Mouse (Mus musculus): ENCODE data around the gene Nat8. TPM values are rescaled to one million over a fixed set of nuclear protein-coding genes. Genes with fewer than 3 reads are reported as not detected.
"Not testable (repeated sequence)": the region's sequence is repeated elsewhere in the genome, so short reads cannot be mapped to it uniquely, and the experiment has no call there.

The Nat8 gene
- not detected in 2 replicates for polyA plus RNA-seq (2016; fragmentation: Nextera tagmentation; extraction: Ambion mirVana)

GRCm38 (mm10) chr6:85831796-85832321 is at the start of gene Nat8:
Nat8 (minus strand) TSS chr6:85832082.
- DNase-seq (ENCODE audit: low spot score): no peak
- Histone ChIP-seq H3K4me3 (no peak within 1 kb of the TSS), H3K4me1 (no peaks in the 10 kb centered on the region), H3K27me3 (replicated peaks; ENCODE audit: low read depth, poor library complexity, severe bottlenecking) (no peaks in the 10 kb centered on the region), H3K9me3 (no peaks in the 10 kb centered on the region), H3K36me3 (replicated peaks) (no peaks in the 10 kb centered on the region), H3K27ac (replicated peaks) (no peak within 1 kb of the TSS)
- 84% methylated on average over 7 of the region's 7 CpGs for WGBS

DNA sequence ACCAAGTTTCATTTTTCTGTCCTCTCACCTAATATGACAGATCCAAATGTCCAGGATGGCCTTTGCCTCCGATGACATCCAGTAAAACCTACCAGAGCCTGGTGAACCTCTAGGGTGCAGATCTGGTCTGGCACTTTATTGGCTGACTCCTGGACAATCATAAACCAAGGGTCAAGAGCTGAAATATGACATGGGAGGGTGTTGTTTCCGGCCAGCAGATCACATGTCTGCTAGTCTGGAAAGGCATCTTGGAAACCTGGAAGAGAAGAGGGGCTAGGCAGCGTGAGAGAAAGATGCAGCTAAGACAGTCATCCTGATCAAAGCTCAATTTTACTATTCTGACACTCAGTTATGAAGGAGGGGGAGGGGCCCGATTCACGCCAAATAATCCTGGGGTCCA is 37.1 kb upstream of the Nat8 start, which contains the start of gene Nat8f2:
Gene Nat8f2 (minus strand): TSS at position 153 of the 400 bp plus-strand sequence.
- H3K36me3 ChIP-seq (replicated peaks); H3K27me3 ChIP-seq (replicated peaks; ENCODE audit: low read depth, poor library complexity, severe bottlenecking); H3K9me3 ChIP-seq; DNase-seq (ENCODE audit: low spot score); H3K27ac ChIP-seq (replicated peaks); H3K4me3 ChIP-seq; H3K4me1 ChIP-seq: not testable (repeated sequence)
- WGBS: 88% methylated on average over 5 of the region's 5 CpGs

- Histone ChIP-seq H3K27me3 (replicated peaks; ENCODE audit: low read depth, poor library complexity, severe bottlenecking) (no peaks in the 10 kb centered on the region), H3K4me1 (no peaks in the 10 kb centered on the region), H3K36me3 (replicated peaks) (no peaks in the 10 kb centered on the region), H3K9me3 (no peaks in the 10 kb centered on the region), H3K27ac (replicated peaks) (no peak overlapping the region), H3K4me3 (no peak overlapping the region)
- 71% methylated on average over 8 of the region's 8 CpGs for WGBS
- no peak for DNase-seq (ENCODE audit: low spot score)
Observed at GRCm38 (mm10) chr6:85867726-85868690, 36.1 kb upstream of the Nat8 start.

- H3K36me3 ChIP-seq (replicated peaks); DNase-seq (ENCODE audit: low spot score); H3K27me3 ChIP-seq (replicated peaks; ENCODE audit: low read depth, poor library complexity, severe bottlenecking); H3K4me1 ChIP-seq; H3K4me3 ChIP-seq; H3K27ac ChIP-seq (replicated peaks); H3K9me3 ChIP-seq: not testable (repeated sequence)
- 82% methylated on average over 1 of the region's 1 CpGs for WGBS
Observed at GRCm38 (mm10) chr6:85866995-85867394, 35.1 kb upstream of the Nat8 start.

GRCm38 (mm10) chr6:85866166-85866565 is 34.3 kb upstream of the Nat8 start:
- DNase-seq (ENCODE audit: low spot score); H3K4me1 ChIP-seq; H3K27me3 ChIP-seq (replicated peaks; ENCODE audit: low read depth, poor library complexity, severe bottlenecking); H3K9me3 ChIP-seq; H3K4me3 ChIP-seq; H3K36me3 ChIP-seq (replicated peaks); H3K27ac ChIP-seq (replicated peaks): not testable (repeated sequence)
- 86% methylated on average over 3 of the region's 3 CpGs for WGBS

GRCm38 (mm10) chr6:85864900-85865639 is 33.2 kb upstream of the Nat8 start:
- H3K9me3 ChIP-seq; H3K36me3 ChIP-seq (replicated peaks); H3K4me3 ChIP-seq; H3K27me3 ChIP-seq (replicated peaks; ENCODE audit: low read depth, poor library complexity, severe bottlenecking); H3K27ac ChIP-seq (replicated peaks); H3K4me1 ChIP-seq; DNase-seq (ENCODE audit: low spot score): not testable (repeated sequence)
- WGBS: 72% methylated on average over 6 of the region's 7 CpGs

GRCm38 (mm10) chr6:85863840-85864239 is 32.0 kb upstream of the Nat8 start:
- DNase-seq (ENCODE audit: low spot score): no peak
- no peaks in the 10 kb centered on the region for H3K36me3 ChIP-seq (replicated peaks)
- no peaks in the 10 kb centered on the region for H3K9me3 ChIP-seq
- H3K27me3 ChIP-seq (replicated peaks; ENCODE audit: low read depth, poor library complexity, severe bottlenecking): no peaks in the 10 kb centered on the region
- no peak overlapping the region for H3K4me3 ChIP-seq
- 86% methylated on average over 2 of the region's 2 CpGs for WGBS
- no peak overlapping the region for H3K27ac ChIP-seq (replicated peaks)
- no peaks in the 10 kb centered on the region for H3K4me1 ChIP-seq

DNA sequence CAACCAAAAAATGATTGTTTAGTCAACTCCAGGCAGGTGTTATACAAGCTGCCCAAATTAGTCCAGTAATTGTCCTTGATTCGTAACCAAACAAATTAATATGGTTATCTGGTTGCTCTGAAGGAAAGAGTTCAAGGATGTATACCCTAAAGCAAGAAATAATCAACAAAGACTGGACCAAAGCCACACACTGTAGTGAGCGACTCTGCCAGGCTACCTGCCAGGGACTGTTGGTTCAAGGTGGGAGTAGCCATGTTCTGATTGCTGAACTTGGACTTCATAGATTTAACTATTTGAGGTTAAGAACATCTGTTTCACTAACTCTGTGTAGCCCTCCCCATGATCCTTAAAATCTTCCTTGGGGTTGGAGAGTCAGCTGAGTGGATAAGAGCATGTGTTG is 31.3 kb upstream of the Nat8 start:
- H3K9me3 ChIP-seq: no peaks in the 10 kb centered on the region
- no peak for DNase-seq (ENCODE audit: low spot score)
- no peak overlapping the region for H3K27ac ChIP-seq (replicated peaks)
- H3K4me3 ChIP-seq: no peak overlapping the region
- no peaks in the 10 kb centered on the region for H3K36me3 ChIP-seq (replicated peaks)
- H3K4me1 ChIP-seq: no peaks in the 10 kb centered on the region
- H3K27me3 ChIP-seq (replicated peaks; ENCODE audit: low read depth, poor library complexity, severe bottlenecking): no peaks in the 10 kb centered on the region
- 84% methylated on average over 2 of the region's 2 CpGs for WGBS

DNA sequence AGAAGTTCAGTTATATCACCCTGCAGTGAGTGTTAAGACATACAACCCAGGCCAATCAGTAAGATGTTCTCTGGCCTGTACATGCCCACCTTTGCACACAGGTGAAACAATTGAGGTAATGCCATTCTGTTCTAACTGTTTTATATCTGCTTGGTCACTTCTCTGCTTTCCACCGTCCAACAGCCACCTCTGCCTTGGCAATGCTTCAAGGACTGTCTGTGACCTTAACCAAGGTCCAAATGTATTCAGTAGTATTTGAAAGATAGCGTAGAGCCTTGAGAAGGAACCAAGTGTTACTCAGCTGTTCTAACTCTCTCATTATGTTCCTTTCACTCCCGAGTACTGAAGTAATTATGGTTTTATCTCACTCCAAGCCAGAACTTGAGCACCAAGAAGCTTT is 30.7 kb upstream of the Nat8 start:
- no peaks in the 10 kb centered on the region for H3K36me3 ChIP-seq (replicated peaks)
- no peak for DNase-seq (ENCODE audit: low spot score)
- no peaks in the 10 kb centered on the region for H3K27me3 ChIP-seq (replicated peaks; ENCODE audit: low read depth, poor library complexity, severe bottlenecking)
- 78% methylated on average over 3 of the region's 3 CpGs for WGBS
- H3K9me3 ChIP-seq: no peaks in the 10 kb centered on the region
- no peak overlapping the region for H3K27ac ChIP-seq (replicated peaks)
- H3K4me3 ChIP-seq: no peak overlapping the region
- H3K4me1 ChIP-seq: no peaks in the 10 kb centered on the region

DNA sequence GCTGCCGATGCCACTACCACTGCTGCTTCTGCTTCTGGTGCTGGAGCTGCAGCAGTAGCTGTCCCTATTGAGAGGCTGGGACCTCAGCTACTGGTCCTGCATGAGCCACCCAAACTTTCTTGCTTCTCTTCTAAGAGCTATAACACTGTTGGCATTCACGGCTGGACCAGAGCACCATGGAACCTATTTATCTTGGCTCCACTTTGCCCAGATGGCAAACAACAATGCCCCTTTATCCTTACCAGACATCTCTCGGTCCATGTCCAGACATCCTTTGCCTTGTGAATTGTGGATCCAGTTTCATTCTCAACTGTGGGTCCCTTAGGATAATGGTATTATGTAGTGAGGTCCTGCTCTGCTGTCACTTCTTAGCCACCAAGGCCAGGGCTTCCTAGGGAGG is 29.4 kb upstream of the Nat8 start:
- no peak for DNase-seq (ENCODE audit: low spot score)
- WGBS: 86% methylated on average over 3 of the region's 3 CpGs

DNA sequence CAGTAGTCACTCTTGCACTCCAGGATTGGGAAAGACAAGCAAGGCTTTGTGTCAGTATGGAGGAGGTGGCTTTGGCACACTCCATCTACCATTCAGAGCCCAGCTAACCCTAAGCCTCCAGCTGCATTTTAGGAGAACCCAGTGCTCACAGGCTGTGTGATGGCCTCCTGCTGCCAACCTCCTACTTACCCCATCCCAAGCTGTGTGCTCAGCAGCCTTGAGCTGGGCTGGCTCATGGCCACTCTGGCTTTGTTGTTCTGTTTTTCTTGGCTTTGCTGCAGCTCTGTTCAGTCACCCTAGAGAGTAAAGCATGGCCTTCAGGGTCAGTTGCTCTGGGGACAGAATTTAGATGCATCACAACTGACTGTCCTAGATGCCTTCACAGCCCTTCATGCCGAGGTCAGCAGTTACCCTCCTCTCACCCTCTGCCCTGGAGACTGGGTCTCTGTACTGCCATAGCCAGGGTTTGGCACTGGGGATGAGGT is 24.4 kb upstream of the Nat8 start:
- WGBS: 74% methylated on average over 1 of the region's 1 CpGs
- no peak for DNase-seq (ENCODE audit: low spot score)
- Histone ChIP-seq H3K9me3 (no peaks in the 10 kb centered on the region), H3K4me1 (0 out of 2 replicates have a peak, but pooled peaks cover 3% of the 10 kb centered on the region), H3K4me3 (no peak overlapping the region), H3K36me3 (replicated peaks) (no peaks in the 10 kb centered on the region), H3K27me3 (replicated peaks; ENCODE audit: low read depth, poor library complexity, severe bottlenecking) (no peaks in the 10 kb centered on the region), H3K27ac (replicated peaks) (no peak overlapping the region)

More for the DNA sequence above, 29.4 kb upstream of the Nat8 start:
- no peaks in the 10 kb centered on the region for H3K9me3 ChIP-seq
- no peaks in the 10 kb centered on the region for H3K4me1 ChIP-seq
- no peak overlapping the region for H3K27ac ChIP-seq (replicated peaks)
- no peak overlapping the region for H3K4me3 ChIP-seq
- no peaks in the 10 kb centered on the region for H3K27me3 ChIP-seq (replicated peaks; ENCODE audit: low read depth, poor library complexity, severe bottlenecking)
- no peaks in the 10 kb centered on the region for H3K36me3 ChIP-seq (replicated peaks)

GRCm38 (mm10) chr6:85853481-85853880 is 21.6 kb upstream of the Nat8 start:
- H3K4me1 ChIP-seq: peaks cover 3% of the 10 kb centered on the region; the same call in 1 of the 2 replicates
- no peak overlapping the region for H3K27ac ChIP-seq (replicated peaks)
- H3K9me3 ChIP-seq: no peaks in the 10 kb centered on the region
- 85% methylated on average over 3 of the region's 3 CpGs for WGBS
- no peak overlapping the region for H3K4me3 ChIP-seq
- H3K27me3 ChIP-seq (replicated peaks; ENCODE audit: low read depth, poor library complexity, severe bottlenecking): no peaks in the 10 kb centered on the region
- DNase-seq (ENCODE audit: low spot score): no peak
- no peaks in the 10 kb centered on the region for H3K36me3 ChIP-seq (replicated peaks)
